Mouse (Mus musculus) embryonic fibroblast, embryonic 13.5 days (primary cell): ENCODE results near the gene Shbg.

Experiments
- CTCF ChIP-seq: IDR thresholded peaks from 2 replicates; pipeline ENCODE4 v1.5.1; 2011; ENCODE audit warnings: mild to moderate bottlenecking, control low read depth, low read length, moderate library complexity, borderline replicate concordance; ENCODE audit not compliant: insufficient read depth
- POLR2A ChIP-seq: IDR thresholded peaks from 2 replicates; pipeline ENCODE4 v1.6.1; 2011; ENCODE audit warnings: low read depth, mild to moderate bottlenecking, control low read depth, low read length, moderate library complexity

GRCm38 (mm10) chr11:69621571-69622268 is 4.0 kb upstream of the Shbg start, which contains the start of gene Sat2:
- no peak for TF ChIP-seq CTCF
- peak; percentile 55 for TF ChIP-seq POLR2A
